Mouse (Mus musculus): ENCODE measurements around the gene Cpeb1. TPM values are rescaled to one million over a fixed set of nuclear protein-coding genes. Genes with fewer than 3 reads are reported as not detected.

Gene Cpeb1
- total and polyA plus RNA-seq, 3 experiments = 15.3 to 34.6 (median 26.2) TPM

- DNase-seq = no peak
Observed at GRCm38 (mm10) chr7:81326859-81327258, 128.4 kb downstream of the Cpeb1 start.

GRCm38 (mm10) chr7:81326043-81326442, 129.2 kb downstream of the Cpeb1 start:
- DNase-seq = no peak

GRCm38 (mm10) chr7:81321776-81322175, 133.5 kb downstream of the Cpeb1 start:
- no peak for DNase-seq

GRCm38 (mm10) chr7:81319749-81320148, 135.5 kb downstream of the Cpeb1 start:
- peak; percentile 31 for DNase-seq

GRCm38 (mm10) chr7:81315583-81315982, 139.7 kb downstream of the Cpeb1 start:
- DNase-seq = peak; percentile 48

GRCm38 (mm10) chr7:81311581-81311980, 143.7 kb downstream of the Cpeb1 start:
- DNase-seq = no peak

GRCm38 (mm10) chr7:81311130-81311529, 144.1 kb downstream of the Cpeb1 start:
- no peak for DNase-seq

GRCm38 (mm10) chr7:81309247-81309646, 146.0 kb downstream of the Cpeb1 start:
- no peak for DNase-seq

GRCm38 (mm10) chr7:81307735-81308134, 147.5 kb downstream of the Cpeb1 start:
- DNase-seq = no peak

- no peak for DNase-seq
Observed at GRCm38 (mm10) chr7:81304675-81305074, 150.6 kb downstream of the Cpeb1 start.

- DNase-seq = no peak
Observed at GRCm38 (mm10) chr7:81304100-81304499, 151.2 kb downstream of the Cpeb1 start.

GRCm38 (mm10) chr7:81303682-81304081, 151.6 kb downstream of the Cpeb1 start:
- DNase-seq = peak; percentile 25

GRCm38 (mm10) chr7:81301323-81301722, 153.9 kb downstream of the Cpeb1 start:
- DNase-seq = no peak

- DNase-seq = no peak
Observed at GRCm38 (mm10) chr7:81298206-81298605, 157.1 kb downstream of the Cpeb1 start.

Other genes with a start within 250 kb of the Cpeb1 start
- gene Pde8a, start 241.9 kb downstream of the Cpeb1 start, total RNA-seq (2021) = 10 to 100 TPM; 33.6 to 35.9 TPM
- 11.8 and 14.4 TPM in 2 replicates for gene Pde8a, start 241.9 kb downstream of the Cpeb1 start, polyA plus RNA-seq (2012; rRNA removed)
- 1,000 to 10,000 TPM in 1 of 2 experiments, 100 to 1,000 TPM in 1; 944 to 1,235 TPM for gene Rps17, start 110.2 kb downstream of the Cpeb1 start, total RNA-seq (2021)
- 351 and 362 TPM in 2 replicates for gene Rps17, start 110.2 kb downstream of the Cpeb1 start, polyA plus RNA-seq (2012; rRNA removed)
- gene Ap3b2, start 38.5 kb upstream of the Cpeb1 start, total RNA-seq (2021) = 10 to 100 TPM in 1 of 2 experiments, 1 to 10 TPM in 1; 8.7 to 15.4 TPM
- 7.4 and 9.5 TPM in 2 replicates for gene Ap3b2, start 38.5 kb upstream of the Cpeb1 start, polyA plus RNA-seq (2012; rRNA removed)
- not detected for gene BC048679, start 42.8 kb upstream of the Cpeb1 start, total RNA-seq (2021)
- not detected in 2 replicates for gene BC048679, start 42.8 kb upstream of the Cpeb1 start, polyA plus RNA-seq (2012; rRNA removed)
- 1 to 10 TPM; 1.2 to 1.7 TPM for gene Fsd2, start 111.5 kb upstream of the Cpeb1 start, total RNA-seq (2021)
- gene Fsd2, start 111.5 kb upstream of the Cpeb1 start, polyA plus RNA-seq (2012; rRNA removed) = 0.51 and 0.61 TPM in 2 replicates
- 10 to 100 TPM; 16.7 to 21.7 TPM for gene Whamm, start 115.8 kb upstream of the Cpeb1 start, total RNA-seq (2021)
- 48.7 and 57.5 TPM in 2 replicates for gene Whamm, start 115.8 kb upstream of the Cpeb1 start, polyA plus RNA-seq (2012; rRNA removed)

All from adrenal gland, adult 2 months (tissue).